Mouse (Mus musculus) olfactory bulb, adult 2 months (tissue): Measurements from ENCODE around the gene Hcn3.

Experiments used
- CTCF ChIP-seq: fragments of 200-500 bp; IDR thresholded peaks from 2 replicates; pipeline ENCODE4 v1.5.1; 2012; ENCODE audit warnings: low read depth, mild to moderate bottlenecking, low read length, moderate library complexity; ENCODE audit not compliant: insufficient read depth
- POLR2A ChIP-seq: fragments of 200-500 bp; IDR thresholded peaks from 2 replicates; pipeline ENCODE4 v1.6.1; 2012; ENCODE audit warnings: mild to moderate bottlenecking, low read depth, low read length, moderate library complexity; ENCODE audit not compliant: insufficient read depth

DNA sequence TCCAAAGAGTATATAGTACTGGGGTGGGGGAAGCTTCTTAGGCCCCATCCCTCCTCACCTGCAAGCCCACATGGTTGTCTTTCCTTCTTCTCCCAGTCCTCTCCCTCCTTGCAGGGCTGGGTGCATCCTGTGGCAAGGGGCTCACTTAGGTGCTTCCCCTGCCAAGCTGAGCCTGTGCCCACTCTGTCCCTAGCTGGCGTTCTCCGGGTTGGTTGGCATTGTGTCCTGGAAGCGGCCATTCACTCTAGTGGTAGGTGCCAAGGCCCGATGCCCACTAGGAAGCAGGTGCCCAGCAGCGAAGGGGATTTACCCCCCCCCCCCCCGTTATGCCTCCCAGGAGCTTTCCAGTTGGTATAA lies 23.9 kb upstream of the Hcn3 start:
- TF ChIP-seq CTCF (no peak), POLR2A (no peak)
